Mouse (Mus musculus) hindbrain, embryonic 14.5 days (tissue): ENCODE data around the gene Lyl1. TPM values are rescaled to one million over a fixed set of nuclear protein-coding genes. Genes with fewer than 3 reads are reported as not detected.

Source experiments
- ATAC-seq: fragments of 200-750 bp; cut with Nextera tagmentation; 2 replicates; pipeline ENCODE4 v1.8.0; 2017; ENCODE audit warnings: moderate number of reproducible peaks, mild to moderate bottlenecking, moderate TSS enrichment, moderate library complexity; ENCODE audit not compliant: low FRiP score
- DNase-seq: peaks from one replicate; pipeline ENCODE4 v3.0.0-alpha.2; 2015; ENCODE audit warnings: low spot score
- H3K27ac ChIP-seq: fragments of 300-500 bp; sonication (generic); 2 replicates; pipeline ENCODE4 v1.5.1; 2014; ENCODE audit warnings: mild to moderate bottlenecking, moderate library complexity
- H3K27me3 ChIP-seq: fragments of 300-500 bp; sonication (generic); 2 replicates; pipeline ENCODE4 v1.6.1; 2014; ENCODE audit warnings: mild to moderate bottlenecking, low read length, mixed read lengths; ENCODE audit not compliant: control insufficient read depth, insufficient read depth
- H3K36me3 ChIP-seq: fragments of 300-500 bp; sonication (generic); replicated peaks from 2 replicates; pipeline ENCODE4 v1.6.1; 2014; ENCODE audit not compliant: control insufficient read depth, insufficient read depth
- H3K4me1 ChIP-seq: fragments of 300-500 bp; sonication (generic); replicated peaks from 2 replicates; pipeline ENCODE4 v1.6.1; 2014; ENCODE audit warnings: antibody characterized with exemption, low read length, mixed read lengths; ENCODE audit not compliant: control insufficient read depth, insufficient read depth
- H3K4me2 ChIP-seq: fragments of 300-500 bp; sonication (generic); replicated peaks from 2 replicates; pipeline ENCODE4 v1.6.1; 2014; ENCODE audit warnings: mild to moderate bottlenecking, moderate library complexity
- H3K4me3 ChIP-seq: fragments of 300-500 bp; sonication (generic); replicated peaks from 2 replicates; pipeline ENCODE4 v1.5.1; 2014; ENCODE audit warnings: mild to moderate bottlenecking, low read length
- H3K9ac ChIP-seq: fragments of 300-500 bp; sonication (generic); 2 replicates; pipeline ENCODE4 v1.6.1; 2014
- H3K9me3 ChIP-seq: fragments of 300-500 bp; sonication (generic); 2 replicates; pipeline ENCODE4 v1.6.1; 2016; ENCODE audit warnings: low read length; ENCODE audit not compliant: control insufficient read depth
- WGBS: fragments of 180-500 bp; shearing (Covaris S2); extraction: QIAGEN DNeasy Blood & Tissue Kit; methylation state at CpG from one replicate; pipeline ENCODE4 v1.1.7; 2014; 5-methylcytosine and 5-hydroxymethylcytosine counted together
- polyA plus RNA-seq: library from polyadenylated mRNA; unstranded; fragments of >200 nt; fragmentation: Nextera tagmentation; extraction: Ambion mirVana; gene quantifications from 2 replicates; pipeline ENCODE4 v1.2.1, GENCODE M21; 2014

Gene Lyl1
- polyA plus RNA-seq, 1 experiment from 2014 or later = 5.1 TPM

DNA sequence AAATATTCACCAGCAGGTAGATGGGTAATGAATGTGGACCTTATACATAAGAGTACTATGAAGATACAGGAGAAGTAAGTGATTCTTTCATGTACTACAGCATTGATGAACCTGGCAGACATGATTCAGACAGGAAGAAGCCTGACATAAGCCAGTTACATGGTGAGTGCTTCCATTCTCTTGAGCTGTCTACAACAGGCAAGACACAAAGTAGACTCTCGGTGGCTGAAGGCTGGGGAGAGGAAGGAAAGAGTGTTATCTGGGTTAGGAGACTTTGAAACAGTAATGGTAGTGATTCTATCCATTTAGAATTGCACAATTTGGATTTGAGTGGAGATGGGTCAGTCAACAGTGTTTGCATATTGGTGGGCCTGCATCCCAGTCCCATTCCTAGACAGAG, 42.3 kb upstream of the Lyl1 start:
- no peak overlapping the region for H3K9ac ChIP-seq
- DNase-seq (no peak), ATAC-seq (no peak)
- H3K4me1 ChIP-seq = peaks cover 47% of the 10 kb centered on the region
- no peak overlapping the region for H3K27ac ChIP-seq
- no peak overlapping the region for H3K4me3 ChIP-seq
- no peak overlapping the region for H3K4me2 ChIP-seq
- H3K9me3 ChIP-seq = no peaks in the 10 kb centered on the region
- no peaks in the 10 kb centered on the region for H3K36me3 ChIP-seq
- 84% methylated on average over 1 of the region's 1 CpGs for WGBS
- H3K27me3 ChIP-seq = no peaks in the 10 kb centered on the region

DNA sequence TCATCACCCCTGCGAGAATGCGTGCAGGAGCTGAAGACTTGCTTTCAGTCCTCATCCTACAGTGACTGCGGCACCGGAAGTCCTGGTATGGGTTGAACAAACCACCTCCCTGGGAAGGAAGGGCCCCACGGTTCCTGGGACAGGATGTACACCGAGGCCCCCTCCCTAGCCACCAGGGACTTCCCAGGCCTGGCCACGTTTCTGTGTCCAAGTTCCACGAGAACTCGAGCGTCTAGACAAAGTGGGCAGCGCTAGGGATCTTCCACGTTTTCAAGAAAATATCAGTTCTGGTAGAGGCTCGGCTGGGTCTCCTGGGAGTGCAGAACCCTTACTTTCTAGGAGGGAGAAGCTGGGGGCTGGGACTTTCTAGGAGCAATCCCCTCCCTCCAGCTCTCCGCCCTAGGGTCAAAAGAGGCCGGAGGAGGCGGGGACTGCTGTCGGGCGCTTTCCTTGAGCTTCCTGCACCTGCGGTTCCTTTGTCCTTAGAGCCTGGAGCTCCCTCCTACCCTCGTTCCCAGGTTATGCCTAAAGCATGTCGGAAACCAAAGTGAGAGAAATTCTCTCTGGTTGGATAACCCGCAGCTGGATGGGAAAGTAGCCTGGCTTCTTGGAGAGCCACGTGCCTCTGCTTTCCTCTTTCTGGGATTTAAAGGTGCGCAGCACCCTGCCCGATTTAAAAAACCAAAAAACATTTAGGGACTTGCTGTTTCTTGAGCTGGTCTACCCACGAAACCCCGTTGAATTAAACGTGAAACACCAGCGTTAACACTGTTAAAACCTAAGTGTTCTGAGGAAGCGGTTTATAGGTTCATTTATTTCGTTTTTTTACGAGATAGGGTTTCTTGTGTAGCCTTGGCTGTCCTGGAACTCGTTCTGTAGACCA, 41.1 kb upstream of the Lyl1 start:
- peaks cover 47% of the 10 kb centered on the region for H3K4me1 ChIP-seq
- ATAC-seq = no peak

DNA sequence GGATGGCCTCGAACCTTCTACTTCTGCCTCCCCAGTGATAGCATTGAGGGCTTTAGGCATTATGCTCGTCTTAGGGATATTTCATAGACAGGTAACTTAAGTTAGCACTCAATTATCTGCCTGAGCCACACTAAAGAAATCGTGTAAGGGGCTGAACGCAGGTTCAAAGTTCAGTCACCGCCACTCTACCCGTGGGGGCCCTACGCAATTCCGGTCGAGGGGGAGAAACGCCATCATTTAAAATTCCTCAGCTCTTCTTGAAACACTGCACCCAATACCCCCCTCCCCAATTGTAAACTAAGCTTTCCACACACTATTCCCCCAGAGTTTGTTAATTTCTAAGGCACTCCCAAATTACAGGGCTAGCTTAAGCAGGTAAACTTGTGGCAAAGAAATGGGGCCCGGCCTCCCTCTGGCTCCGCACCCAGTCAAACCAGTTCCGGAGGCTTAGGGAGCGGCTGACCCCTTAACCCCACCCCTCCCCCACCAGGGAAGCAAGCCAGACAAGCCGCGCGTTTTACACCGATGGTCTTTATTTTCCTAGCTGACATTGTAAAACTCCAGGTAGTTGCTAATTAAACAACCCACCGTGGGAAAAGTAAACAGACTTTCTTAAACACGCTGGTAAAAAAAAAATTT, 40.3 kb upstream of the Lyl1 start:
- Histone ChIP-seq H3K4me1 (peaks cover 51% of the 10 kb centered on the region), H3K27me3 (no peaks in the 10 kb centered on the region), H3K4me2 (peak overlapping the region; percentile 79), H3K9ac (peak overlapping the region; percentile 71), H3K36me3 (no peaks in the 10 kb centered on the region), H3K4me3 (peak overlapping the region; percentile 71), H3K27ac (peak overlapping the region; percentile 84), H3K9me3 (no peaks in the 10 kb centered on the region)
- ATAC-seq (no peak), DNase-seq (no peak)
- 1% methylated on average over 20 of the region's 20 CpGs for WGBS

More for the DNA sequence above, 41.1 kb upstream of the Lyl1 start:
- H3K9me3 ChIP-seq = no peaks in the 10 kb centered on the region
- peak overlapping the region; percentile 71 for H3K9ac ChIP-seq
- H3K27me3 ChIP-seq = no peaks in the 10 kb centered on the region
- H3K4me2 ChIP-seq = peak overlapping the region; percentile 79
- H3K27ac ChIP-seq = peak overlapping the region; percentile 84
- 3% methylated on average over 33 of the region's 33 CpGs for WGBS
- H3K4me3 ChIP-seq = peak overlapping the region; percentile 71
- DNase-seq = no peak
- no peaks in the 10 kb centered on the region for H3K36me3 ChIP-seq

DNA sequence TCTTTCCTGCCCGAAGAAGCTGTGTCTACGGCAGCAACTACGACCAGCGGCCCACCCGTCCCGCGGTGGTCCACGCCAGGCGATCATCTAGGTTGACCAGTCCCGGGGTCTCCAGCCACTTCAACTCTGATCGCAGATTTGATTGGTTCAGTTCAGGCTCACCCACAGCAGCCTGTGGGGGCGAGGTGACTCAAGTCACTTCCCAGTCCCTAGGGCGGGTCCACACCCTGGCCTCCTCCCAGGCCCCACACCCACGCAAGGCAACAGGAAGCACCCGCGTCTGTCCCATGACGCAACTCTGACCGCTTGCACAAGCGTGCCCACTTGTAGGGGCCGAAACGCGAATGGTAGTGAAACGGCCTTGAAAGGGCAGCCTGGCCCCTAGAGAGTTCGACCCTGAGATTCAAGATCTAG, 39.8 kb upstream of the Lyl1 start:
- peak overlapping the region; percentile 79 for H3K4me2 ChIP-seq
- H3K4me3 ChIP-seq = peak overlapping the region; percentile 71
- H3K36me3 ChIP-seq = no peaks in the 10 kb centered on the region
- H3K4me1 ChIP-seq = peaks cover 51% of the 10 kb centered on the region
- under 1% methylated on average over 24 of the region's 24 CpGs for WGBS
- no peaks in the 10 kb centered on the region for H3K27me3 ChIP-seq
- DNase-seq (no peak), ATAC-seq (no peak)
- no peaks in the 10 kb centered on the region for H3K9me3 ChIP-seq
- peak overlapping the region; percentile 84 for H3K27ac ChIP-seq
- H3K9ac ChIP-seq = peak overlapping the region; percentile 71

DNA sequence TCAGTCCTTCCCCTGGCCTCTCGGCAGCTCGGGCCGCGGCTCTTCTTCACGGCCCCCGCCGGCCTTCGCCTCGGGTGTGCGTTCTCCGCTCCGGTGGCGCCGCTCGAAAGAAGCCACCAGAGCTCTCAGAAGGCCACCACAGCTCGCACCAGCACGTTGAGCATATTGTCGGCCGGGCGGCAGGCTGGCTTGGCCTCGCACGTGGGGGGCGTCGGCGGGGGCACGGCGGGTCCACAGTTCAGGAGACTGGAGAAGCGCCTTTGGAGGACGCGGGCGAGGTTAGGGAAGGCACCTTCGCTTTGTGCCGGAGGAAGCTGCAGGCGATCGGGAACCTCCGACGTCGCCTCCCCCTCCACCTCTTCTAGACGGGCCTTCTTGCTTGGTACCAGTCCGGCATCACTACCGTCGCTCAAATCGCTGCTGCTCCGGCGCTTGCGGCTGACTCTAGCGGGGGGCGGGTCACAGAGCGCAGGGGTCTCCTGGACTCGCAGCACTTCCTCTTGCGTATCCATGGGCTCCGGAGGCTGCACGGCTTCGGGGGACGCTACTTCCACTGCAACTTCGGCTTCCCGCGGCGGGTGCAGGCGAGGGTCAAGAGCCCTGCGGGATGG, 39.2 kb upstream of the Lyl1 start:
- DNase-seq (no peak), ATAC-seq (peak; percentile 3)
- Histone ChIP-seq H3K36me3 (no peaks in the 10 kb centered on the region; the same call in 1 of the 2 replicates), H3K4me3 (peak overlapping the region; percentile 71), H3K27me3 (no peaks in the 10 kb centered on the region), H3K4me2 (peak overlapping the region; percentile 79), H3K4me1 (peaks cover 45% of the 10 kb centered on the region), H3K9me3 (no peaks in the 10 kb centered on the region), H3K9ac (peak overlapping the region; percentile 71), H3K27ac (peak overlapping the region; percentile 84)
- WGBS = under 1% methylated on average over 59 of the region's 61 CpGs

DNA sequence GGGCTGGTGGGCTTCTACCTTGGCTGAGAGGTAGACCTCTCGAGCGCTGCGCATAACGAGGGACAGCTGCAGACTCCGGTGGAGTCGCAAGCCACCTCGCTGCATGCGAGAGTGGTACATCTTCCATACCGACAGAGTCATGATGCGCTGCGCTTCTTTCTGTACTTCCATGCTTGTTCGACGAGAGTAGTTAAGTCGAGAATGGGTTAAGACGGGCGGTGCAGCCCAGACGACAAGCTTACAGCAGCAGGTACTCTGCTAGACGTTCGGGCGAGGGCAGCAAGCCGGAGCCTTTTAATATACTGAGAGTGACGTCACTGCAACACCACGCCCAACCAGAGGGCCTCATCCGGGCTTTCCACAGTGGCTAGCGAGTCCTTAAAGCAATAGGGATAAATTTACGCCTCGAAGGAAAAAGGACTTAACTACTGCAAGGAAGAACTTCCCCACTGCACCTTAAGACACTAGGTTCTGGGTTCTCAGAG, 38.6 kb upstream of the Lyl1 start, which contains the start of gene Ier2:
TSS of gene Ier2 (minus strand) at position 272 of the 485 bp plus-strand sequence.
- Histone ChIP-seq H3K4me2 (peak within 1 kb of the TSS; percentile 79), H3K9ac (peak within 1 kb of the TSS; percentile 71), H3K27me3 (no peaks in the 10 kb centered on the region), H3K27ac (peak within 1 kb of the TSS; percentile 84), H3K9me3 (no peaks in the 10 kb centered on the region), H3K36me3 (peaks cover under 1% of the 10 kb centered on the region; the same call in 1 of the 2 replicates), H3K4me1 (peaks cover 45% of the 10 kb centered on the region), H3K4me3 (peak within 1 kb of the TSS; percentile 71)
- WGBS = under 1% methylated on average over 27 of the region's 27 CpGs
- DNase-seq = peak; percentile 97
- ATAC-seq = peak; percentile 83

DNA sequence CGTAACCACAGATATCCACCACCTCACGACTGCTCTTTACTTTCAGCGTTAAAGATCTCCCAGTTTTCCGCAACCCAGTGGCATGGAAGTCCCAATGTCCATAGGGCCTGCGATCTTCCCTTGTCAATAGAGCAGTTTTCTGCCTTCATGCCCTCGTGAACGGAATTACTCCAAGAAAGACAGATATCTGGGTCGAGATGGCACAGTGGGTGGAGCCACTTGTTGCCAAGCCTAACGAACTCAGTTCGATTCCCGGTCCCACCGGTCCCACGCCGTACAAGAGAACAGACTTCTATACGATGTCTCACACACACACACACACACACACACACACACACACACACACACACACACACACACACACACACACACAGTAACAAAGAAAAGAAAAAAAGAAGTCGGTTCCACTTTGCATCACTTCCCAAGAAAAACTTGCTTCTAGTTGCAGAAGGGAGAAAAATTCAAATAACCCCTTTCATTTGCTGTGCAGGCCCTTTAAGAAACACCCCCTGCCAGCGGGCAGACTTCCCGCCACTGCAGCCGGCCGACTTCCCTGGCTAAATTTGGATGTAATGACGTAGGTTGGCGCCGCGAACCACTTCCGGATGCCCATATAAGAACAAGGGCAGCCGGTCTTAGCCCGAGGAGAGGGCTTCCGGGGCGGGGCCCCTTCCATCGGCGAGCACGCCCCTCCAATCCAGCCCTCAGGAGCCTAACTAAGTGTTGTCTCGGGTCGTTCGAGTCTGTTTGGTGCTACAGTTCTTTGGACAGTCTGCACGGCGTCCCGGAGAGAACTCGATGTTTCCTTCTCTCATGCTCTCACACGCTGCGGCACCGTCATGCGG, 37.6 kb upstream of the Lyl1 start:
- 3% methylated on average over 43 of the region's 43 CpGs for WGBS
- Histone ChIP-seq H3K9ac (peak overlapping the region; percentile 71), H3K36me3 (peaks cover 8% of the 10 kb centered on the region), H3K9me3 (no peaks in the 10 kb centered on the region), H3K27ac (peak overlapping the region; percentile 83), H3K4me3 (peak overlapping the region; percentile 71), H3K27me3 (no peaks in the 10 kb centered on the region), H3K4me2 (peak overlapping the region; percentile 79), H3K4me1 (peaks cover 45% of the 10 kb centered on the region)
- ATAC-seq = peak; percentile 84
- DNase-seq = peak; percentile 97

DNA sequence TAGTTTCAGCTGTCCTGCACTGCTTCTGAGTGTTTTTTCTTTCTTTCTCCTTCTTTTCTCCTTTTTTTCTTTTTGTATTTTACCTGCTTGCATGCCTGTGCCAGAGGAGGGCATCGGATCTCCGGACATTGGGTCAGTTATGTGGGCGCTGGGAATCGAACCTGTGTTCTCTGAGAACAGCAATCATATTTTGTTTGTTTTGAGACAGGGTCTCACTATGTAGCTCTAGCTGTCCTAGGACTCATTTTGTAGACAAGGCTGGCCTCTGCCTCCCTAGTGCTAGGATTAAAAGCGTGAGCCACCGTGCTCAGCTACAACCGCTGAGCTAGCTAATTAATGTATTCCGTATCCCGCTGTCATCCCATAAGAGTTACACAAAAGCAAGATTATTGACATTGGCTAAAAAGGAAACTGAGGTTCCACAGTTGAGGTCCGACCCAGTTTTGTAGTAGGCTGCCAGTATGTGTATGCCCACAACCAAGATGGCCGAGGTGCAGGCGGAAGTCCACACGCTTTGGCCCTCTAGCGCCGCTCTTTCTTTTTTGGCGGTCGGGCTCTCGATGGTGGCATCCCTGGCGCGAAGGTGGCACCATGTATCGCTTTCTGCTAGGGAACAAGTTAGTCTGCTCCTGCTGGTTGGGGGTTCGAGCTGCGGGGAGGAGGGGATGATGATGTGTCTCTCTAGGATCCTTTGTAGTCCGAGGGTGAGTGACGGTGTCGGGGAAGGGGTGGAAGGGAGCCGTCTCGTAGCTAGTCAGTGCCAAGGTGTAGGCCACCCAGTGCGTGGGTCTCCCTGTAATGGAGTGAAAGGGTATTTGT, 36.5 kb upstream of the Lyl1 start:
- H3K9me3 ChIP-seq = no peaks in the 10 kb centered on the region
- H3K4me3 ChIP-seq = peak overlapping the region; percentile 52
- H3K27ac ChIP-seq = peak overlapping the region; percentile 83
- H3K27me3 ChIP-seq = no peaks in the 10 kb centered on the region
- under 1% methylated on average over 29 of the region's 29 CpGs for WGBS
- H3K4me2 ChIP-seq = peak overlapping the region; percentile 79
- ATAC-seq (peak; percentile 70), DNase-seq (peak; percentile 84)
- peaks cover 42% of the 10 kb centered on the region for H3K4me1 ChIP-seq
- H3K9ac ChIP-seq = peak overlapping the region; percentile 66
- peaks cover 15% of the 10 kb centered on the region for H3K36me3 ChIP-seq
